Mouse (Mus musculus): ENCODE data around the gene Cdx2.

- TF ChIP-seq CTCF (IDR thresholded peaks at IDR 0.05; ENCODE audit: extremely low read depth, insufficient read length, insufficient replicate concordance, low read depth, low read length) (no peak), POLR2A (IDR thresholded peaks at IDR 0.05; ENCODE audit: low read depth, low read length) (no peak)
Observed at GRCm38 (mm10) chr5:147338967-147339366, 31.9 kb upstream of the Cdx2 start.

Measured in small intestine, adult 2 months (tissue).